Mouse (Mus musculus): Measurements from ENCODE around the gene Tmco5b. TPM values are rescaled to one million over a fixed set of nuclear protein-coding genes. Genes with fewer than 3 reads are reported as not detected.

The Tmco5b gene
- not detected for total RNA-seq (2022)

GRCm38 (mm10) chr2:113285432-113285831 lies at the start of gene Tmco5b:
Gene Tmco5b (plus strand): TSS chr2:113285732.
- DNase-seq (ENCODE audit: low spot score in 2 of 2), result no peak

- DNase-seq (ENCODE audit: low spot score in 2 of 2), result no peak
These were observed 48.5 kb upstream of the Tmco5b start for GRCm38 (mm10) chr2:113236993-113237392.

GRCm38 (mm10) chr2:113238871-113239270 lies 46.7 kb upstream of the Tmco5b start:
- DNase-seq (ENCODE audit: low spot score in 2 of 2), result no peak

GRCm38 (mm10) chr2:113302349-113303239 lies 17.1 kb downstream of the Tmco5b start:
- DNase-seq (ENCODE audit: low spot score in 2 of 2), result no peak

GRCm38 (mm10) chr2:113303240-113303538 lies 17.7 kb downstream of the Tmco5b start:
- no peak for DNase-seq (ENCODE audit: low spot score in 2 of 2)

GRCm38 (mm10) chr2:113305339-113305738 lies 19.8 kb downstream of the Tmco5b start:
- peak in 1 of 2 experiments; percentile 67 for DNase-seq (ENCODE audit: low spot score in 2 of 2)

- DNase-seq (ENCODE audit: low spot score in 2 of 2), result no peak
These were observed 25.7 kb downstream of the Tmco5b start for GRCm38 (mm10) chr2:113311211-113311610.

GRCm38 (mm10) chr2:113323016-113323415 lies 37.5 kb downstream of the Tmco5b start:
- DNase-seq (ENCODE audit: low spot score in 2 of 2), result no peak

GRCm38 (mm10) chr2:113333799-113334541 lies 48.4 kb downstream of the Tmco5b start:
- DNase-seq (ENCODE audit: low spot score in 2 of 2), result no peak

- DNase-seq (ENCODE audit: low spot score in 2 of 2), result no peak
These were observed 50.2 kb downstream of the Tmco5b start for GRCm38 (mm10) chr2:113335561-113336294.

- no peak for DNase-seq (ENCODE audit: low spot score in 2 of 2)
These were observed 59.0 kb downstream of the Tmco5b start for GRCm38 (mm10) chr2:113344536-113344935.

Other genes starting within 250 kb of the Tmco5b start
- gene Ryr3, start 68.6 kb upstream of the Tmco5b start, total RNA-seq (2022), result 10 to 100 TPM; 35.9 to 40.1 (median 38.6) TPM
- gene Fmn1, start 42.0 kb downstream of the Tmco5b start, total RNA-seq (2022), result 10 to 100 TPM; 56.0 to 59.8 (median 58.0) TPM